Mouse (Mus musculus) forebrain, embryonic 14.5 days (tissue): ENCODE measurements around the gene Frem3. TPM values are rescaled to one million over a fixed set of nuclear protein-coding genes. Genes with fewer than 3 reads are reported as not detected.
A peak's percentile ranks its signal among the peaks of the same experiment; 100 is the strongest.

Source experiments
- ATAC-seq: fragments of 200-750 bp; cut with Nextera tagmentation; 2 replicates; pipeline ENCODE4 v1.8.0; 2017; ENCODE audit warnings: mild to moderate bottlenecking, moderate library complexity
- DNase-seq: peaks from one replicate; pipeline ENCODE4 v3.0.0-alpha.2; 2015; ENCODE audit warnings: low spot score
- H3K27ac ChIP-seq: fragments of 300-500 bp; sonication (generic); 2 replicates; pipeline ENCODE4 v1.5.1; 2014; ENCODE audit warnings: low read depth, mild to moderate bottlenecking, control low read depth, low read length, moderate library complexity
- H3K27me3 ChIP-seq: fragments of 300-500 bp; sonication (generic); replicated peaks from 2 replicates; pipeline ENCODE4 v1.6.1; 2014; ENCODE audit warnings: low read length, control low read depth, mixed read lengths; ENCODE audit not compliant: control insufficient read depth, insufficient read depth
- H3K36me3 ChIP-seq: fragments of 300-500 bp; sonication (generic); 2 replicates; pipeline ENCODE4 v1.6.1; 2014; ENCODE audit warnings: low read length, control low read depth; ENCODE audit not compliant: control insufficient read depth, insufficient read depth
- H3K4me1 ChIP-seq: fragments of 300-500 bp; sonication (generic); 2 replicates; pipeline ENCODE4 v1.6.1; 2014; ENCODE audit warnings: antibody characterized with exemption, low read length, control low read depth; ENCODE audit not compliant: control insufficient read depth, insufficient read depth
- H3K4me2 ChIP-seq: fragments of 300-500 bp; sonication (generic); 2 replicates; pipeline ENCODE4 v1.6.1; 2014; ENCODE audit warnings: mild to moderate bottlenecking, control low read depth, low read length
- H3K4me3 ChIP-seq: fragments of 300-500 bp; sonication (generic); 2 replicates; pipeline ENCODE4 v1.5.1; 2014; ENCODE audit warnings: low read depth, low read length, control low read depth
- H3K9ac ChIP-seq: fragments of 300-500 bp; sonication (generic); 2 replicates; pipeline ENCODE4 v1.6.1; 2014; ENCODE audit warnings: mild to moderate bottlenecking, low read length, control low read depth, moderate library complexity
- H3K9me3 ChIP-seq: fragments of 300-500 bp; sonication (generic); replicated peaks from 2 replicates; pipeline ENCODE4 v1.6.1; 2016; ENCODE audit warnings: low read length, control low read depth, mixed read lengths; ENCODE audit not compliant: control insufficient read depth
- WGBS: fragments of 180-500 bp; shearing (Covaris S2); extraction: QIAGEN DNeasy Blood & Tissue Kit; methylation state at CpG from one replicate; pipeline ENCODE4 v1.1.7; 2014; 5-methylcytosine and 5-hydroxymethylcytosine counted together
- polyA plus RNA-seq: library from polyadenylated mRNA; unstranded; fragments of >200 nt; fragmentation: Nextera tagmentation; extraction: Ambion mirVana; gene quantifications from 2 replicates; pipeline ENCODE4 v1.2.1, GENCODE M21; 2014

The Frem3 gene
- polyA plus RNA-seq, 1 experiment from 2014 or later, result 0.04 TPM

GRCm38 (mm10) chr8:80669277-80669901 lies 58.5 kb downstream of the Frem3 start:
- Histone ChIP-seq H3K36me3 (no peaks in the 10 kb centered on the region), H3K4me1 (no peaks in the 10 kb centered on the region), H3K27me3 (no peaks in the 10 kb centered on the region), H3K9me3 (no peaks in the 10 kb centered on the region), H3K4me3 (no peak overlapping the region), H3K27ac (no peak overlapping the region), H3K4me2 (no peak overlapping the region), H3K9ac (no peak overlapping the region)
- ATAC-seq (no peak), DNase-seq (no peak)
- WGBS, result 79% methylated on average over 17 of the region's 17 CpGs

GRCm38 (mm10) chr8:80682594-80682993 lies 71.7 kb downstream of the Frem3 start:
- no peaks in the 10 kb centered on the region for H3K36me3 ChIP-seq
- H3K27me3 ChIP-seq, result no peaks in the 10 kb centered on the region
- DNase-seq (no peak), ATAC-seq (no peak)
- H3K4me2 ChIP-seq, result no peak overlapping the region
- no peak overlapping the region for H3K9ac ChIP-seq
- no peaks in the 10 kb centered on the region for H3K4me1 ChIP-seq
- 81% methylated on average over 5 of the region's 5 CpGs for WGBS
- H3K4me3 ChIP-seq, result no peak overlapping the region
- no peak overlapping the region for H3K27ac ChIP-seq
- no peaks in the 10 kb centered on the region for H3K9me3 ChIP-seq

GRCm38 (mm10) chr8:80683756-80684335 lies 73.0 kb downstream of the Frem3 start:
- no peaks in the 10 kb centered on the region for H3K9me3 ChIP-seq
- H3K9ac ChIP-seq, result no peak overlapping the region
- H3K36me3 ChIP-seq, result no peaks in the 10 kb centered on the region
- H3K4me1 ChIP-seq, result no peaks in the 10 kb centered on the region
- DNase-seq, result no peak
- H3K27ac ChIP-seq, result no peak overlapping the region
- H3K4me3 ChIP-seq, result no peak overlapping the region
- no peaks in the 10 kb centered on the region for H3K27me3 ChIP-seq
- no peak overlapping the region for H3K4me2 ChIP-seq
- WGBS, result 81% methylated on average over 5 of the region's 5 CpGs
- ATAC-seq, result no peak

GRCm38 (mm10) chr8:80688141-80688540 lies 77.3 kb downstream of the Frem3 start:
- DNase-seq, result peak; percentile 72
- no peaks in the 10 kb centered on the region for H3K36me3 ChIP-seq
- no peak overlapping the region for H3K4me2 ChIP-seq
- no peak overlapping the region for H3K4me3 ChIP-seq
- H3K9ac ChIP-seq, result no peak overlapping the region
- ATAC-seq, result peak; percentile 82
- 46% methylated on average over 4 of the region's 4 CpGs for WGBS
- no peaks in the 10 kb centered on the region for H3K27me3 ChIP-seq
- H3K4me1 ChIP-seq, result no peaks in the 10 kb centered on the region
- no peak overlapping the region for H3K27ac ChIP-seq
- H3K9me3 ChIP-seq, result no peaks in the 10 kb centered on the region

- H3K27ac ChIP-seq, result no peak overlapping the region
- no peak overlapping the region for H3K4me2 ChIP-seq
- WGBS, result 67% methylated on average over 4 of the region's 4 CpGs
- no peaks in the 10 kb centered on the region for H3K9me3 ChIP-seq
- H3K36me3 ChIP-seq, result peaks cover 71% of the 10 kb centered on the region
- H3K4me3 ChIP-seq, result no peak overlapping the region
- H3K9ac ChIP-seq, result no peak overlapping the region
- ATAC-seq, result peak; percentile 50; the same call in 1 of the 2 replicates
- DNase-seq, result peak; percentile 65
- H3K4me1 ChIP-seq, result no peaks in the 10 kb centered on the region
- H3K27me3 ChIP-seq, result no peaks in the 10 kb centered on the region
These were observed 100.0 kb downstream of the Frem3 start for GRCm38 (mm10) chr8:80710670-80711400.

GRCm38 (mm10) chr8:80714461-80714860 lies 103.6 kb downstream of the Frem3 start:
- ATAC-seq (no peak), DNase-seq (no peak)
- peaks cover 67% of the 10 kb centered on the region for H3K36me3 ChIP-seq
- H3K27ac ChIP-seq, result no peak overlapping the region
- no peaks in the 10 kb centered on the region for H3K27me3 ChIP-seq
- H3K4me1 ChIP-seq, result no peaks in the 10 kb centered on the region
- no peaks in the 10 kb centered on the region for H3K9me3 ChIP-seq
- no peak overlapping the region for H3K4me2 ChIP-seq
- 98% methylated on average over 1 of the region's 1 CpGs for WGBS
- H3K4me3 ChIP-seq, result no peak overlapping the region
- no peak overlapping the region for H3K9ac ChIP-seq

- no peak for DNase-seq
These were observed 121.4 kb downstream of the Frem3 start for GRCm38 (mm10) chr8:80732326-80732725.

GRCm38 (mm10) chr8:80738046-80738387 lies 127.1 kb downstream of the Frem3 start:
- Histone ChIP-seq H3K36me3 (peaks cover 21% of the 10 kb centered on the region), H3K27me3 (no peaks in the 10 kb centered on the region), H3K4me3 (peak overlapping the region; percentile 84), H3K4me1 (peaks cover 6% of the 10 kb centered on the region; the same call in 1 of the 2 replicates), H3K27ac (peak overlapping the region; percentile 99), H3K9ac (peak overlapping the region; percentile 95), H3K9me3 (no peaks in the 10 kb centered on the region), H3K4me2 (peak overlapping the region; percentile 86)
- DNase-seq (no peak), ATAC-seq (no peak)
- 0% methylated on average over 5 of the region's 5 CpGs for WGBS

More at GRCm38 (mm10) chr8:80732326-80732725, 121.4 kb downstream of the Frem3 start:
- Histone ChIP-seq H3K4me3 (no peak overlapping the region), H3K27me3 (no peaks in the 10 kb centered on the region), H3K4me2 (no peak overlapping the region), H3K4me1 (no peaks in the 10 kb centered on the region), H3K9ac (no peak overlapping the region), H3K27ac (no peak overlapping the region), H3K36me3 (peaks cover 66% of the 10 kb centered on the region), H3K9me3 (no peaks in the 10 kb centered on the region)
- no peak for ATAC-seq
